Mouse (Mus musculus) testis, adult 2 months (tissue): Measurements from ENCODE around the gene Syt9. TPM values are rescaled to one million over a fixed set of nuclear protein-coding genes. Genes with fewer than 3 reads are reported as not detected.

Source experiments
- H3K27ac ChIP-seq: fragments of 200-500 bp; 2 replicates; pipeline ENCODE4 v1.5.1; 2012; ENCODE audit warnings: low read depth, low read length; ENCODE audit not compliant: control insufficient read depth, insufficient read depth
- H3K27me3 ChIP-seq: fragments of 200-500 bp; 2 replicates; pipeline ENCODE4 v1.6.1; 2012; ENCODE audit warnings: mild to moderate bottlenecking, low read length, moderate library complexity; ENCODE audit not compliant: control insufficient read depth, insufficient read depth
- H3K36me3 ChIP-seq: fragments of 200-500 bp; 2 replicates; pipeline ENCODE4 v1.6.1; 2012; ENCODE audit warnings: mild to moderate bottlenecking, low read length; ENCODE audit not compliant: control insufficient read depth, insufficient read depth
- H3K4me1 ChIP-seq: fragments of 200-500 bp; 2 replicates; pipeline ENCODE4 v1.6.1; 2012; ENCODE audit warnings: low read length; ENCODE audit not compliant: control insufficient read depth, insufficient read depth
- H3K4me3 ChIP-seq: fragments of 200-500 bp; 2 replicates; pipeline ENCODE4 v1.5.1; 2012; ENCODE audit warnings: low read depth, mild to moderate bottlenecking, low read length, moderate library complexity, mixed read lengths; ENCODE audit not compliant: control insufficient read depth
- CTCF ChIP-seq: fragments of 200-500 bp; IDR thresholded peaks from 2 replicates; pipeline ENCODE4 v1.5.1; 2012; ENCODE audit warnings: low read depth, mild to moderate bottlenecking, inconsistent platforms, low read length, moderate library complexity; ENCODE audit not compliant: control insufficient read depth, insufficient read depth, insufficient replicate concordance
- POLR2A ChIP-seq: fragments of 200-500 bp; IDR thresholded peaks from 2 replicates; pipeline ENCODE4 v1.6.1; 2012; ENCODE audit warnings: low read depth, mild to moderate bottlenecking, inconsistent platforms, low read length, moderate library complexity; ENCODE audit not compliant: control insufficient read depth
- polyA plus RNA-seq: library from polyadenylated mRNA; depleted of rRNA; stranded (reverse); fragments of >200 nt; gene quantifications from 2 replicates; pipeline ENCODE4 v1.2.3, GENCODE M21; 2012

Gene Syt9
- polyA plus RNA-seq, 1 experiment = 2.0 TPM

DNA sequence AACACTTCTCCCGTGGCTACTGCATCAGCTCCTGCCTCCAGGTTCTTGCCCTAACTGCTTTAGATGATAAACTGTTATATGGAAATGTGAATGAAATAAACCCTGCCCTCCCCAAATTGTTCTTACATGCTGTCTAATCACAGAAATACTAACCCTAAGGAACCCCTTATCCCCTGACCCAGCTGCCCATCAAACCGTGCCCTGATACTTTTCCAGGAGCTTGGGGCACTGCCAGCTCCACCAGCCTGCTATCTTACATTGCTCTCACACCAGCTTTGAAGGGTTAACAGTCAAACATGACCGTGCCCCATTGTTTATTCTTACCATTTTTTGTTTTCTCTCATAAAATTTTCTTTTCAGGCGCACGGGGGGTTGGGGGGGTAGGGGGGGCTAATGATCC is 158.8 kb downstream of the Syt9 start:
- TF ChIP-seq POLR2A = no peak
- no peak for TF ChIP-seq CTCF
- H3K36me3 ChIP-seq = no peaks in the 10 kb centered on the region
- no peaks in the 10 kb centered on the region for H3K27me3 ChIP-seq
- no peak overlapping the region for H3K4me3 ChIP-seq
- no peak overlapping the region for H3K27ac ChIP-seq
- H3K4me1 ChIP-seq = no peaks in the 10 kb centered on the region

- no peak overlapping the region for H3K4me3 ChIP-seq
- no peak overlapping the region for H3K27ac ChIP-seq
- H3K4me1 ChIP-seq = no peaks in the 10 kb centered on the region
- no peaks in the 10 kb centered on the region for H3K27me3 ChIP-seq
- TF ChIP-seq CTCF (no peak), POLR2A (no peak)
- no peaks in the 10 kb centered on the region for H3K36me3 ChIP-seq
These were observed 164.8 kb downstream of the Syt9 start for GRCm38 (mm10) chr7:107535311-107535710.

DNA sequence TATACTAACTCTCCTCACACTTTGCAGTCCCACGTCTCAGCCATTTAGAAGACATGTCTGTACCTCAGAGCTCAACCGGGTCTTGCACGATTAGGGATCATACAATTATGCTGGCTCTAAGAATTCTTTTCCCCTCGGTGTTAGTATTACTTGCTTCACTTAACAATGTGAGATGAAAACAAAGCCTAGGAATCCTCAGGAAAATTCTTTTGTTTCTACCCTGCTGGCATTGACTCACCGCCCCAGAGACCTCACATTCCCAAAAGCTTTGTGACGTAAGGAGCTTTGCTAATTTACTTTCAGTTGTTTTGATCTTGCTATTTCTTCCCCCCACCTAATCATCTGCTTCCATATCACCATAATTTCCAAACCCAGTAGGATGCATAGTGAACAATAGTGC is 166.0 kb downstream of the Syt9 start:
- TF ChIP-seq CTCF = no peak
- no peak for TF ChIP-seq POLR2A
- no peaks in the 10 kb centered on the region for H3K36me3 ChIP-seq
- H3K4me3 ChIP-seq = no peak overlapping the region
- no peak overlapping the region for H3K27ac ChIP-seq
- H3K27me3 ChIP-seq = no peaks in the 10 kb centered on the region
- no peaks in the 10 kb centered on the region for H3K4me1 ChIP-seq

DNA sequence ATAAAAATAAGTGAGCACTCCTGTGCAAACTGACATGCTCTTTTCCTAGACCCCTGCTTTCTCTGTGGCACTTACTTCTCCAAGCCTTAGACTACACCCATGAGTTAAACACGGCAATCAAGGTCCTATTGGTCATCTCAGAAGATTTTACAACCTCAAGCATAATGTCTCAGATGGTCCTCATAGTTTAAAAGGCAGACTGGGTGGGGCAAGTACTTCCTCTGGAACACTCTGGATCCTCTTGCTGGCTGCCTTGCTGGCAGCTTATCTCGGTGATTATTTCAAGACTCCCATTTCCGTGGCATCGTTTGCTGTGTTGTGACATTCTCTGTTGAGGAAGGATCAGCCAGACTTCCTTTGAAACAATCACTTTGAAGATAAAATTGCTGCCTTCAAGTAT is 169.5 kb downstream of the Syt9 start:
- Histone ChIP-seq H3K36me3 (no peaks in the 10 kb centered on the region), H3K4me3 (no peak overlapping the region), H3K27ac (no peak overlapping the region), H3K27me3 (no peaks in the 10 kb centered on the region), H3K4me1 (no peaks in the 10 kb centered on the region)
- no peak for TF ChIP-seq CTCF
- no peak for TF ChIP-seq POLR2A

GRCm38 (mm10) chr7:107545011-107545410 is 174.5 kb downstream of the Syt9 start:
- Histone ChIP-seq H3K27me3 (no peaks in the 10 kb centered on the region), H3K36me3 (no peaks in the 10 kb centered on the region), H3K27ac (no peak overlapping the region), H3K4me3 (no peak overlapping the region), H3K4me1 (no peaks in the 10 kb centered on the region)
- no peak for TF ChIP-seq POLR2A
- no peak for TF ChIP-seq CTCF

DNA sequence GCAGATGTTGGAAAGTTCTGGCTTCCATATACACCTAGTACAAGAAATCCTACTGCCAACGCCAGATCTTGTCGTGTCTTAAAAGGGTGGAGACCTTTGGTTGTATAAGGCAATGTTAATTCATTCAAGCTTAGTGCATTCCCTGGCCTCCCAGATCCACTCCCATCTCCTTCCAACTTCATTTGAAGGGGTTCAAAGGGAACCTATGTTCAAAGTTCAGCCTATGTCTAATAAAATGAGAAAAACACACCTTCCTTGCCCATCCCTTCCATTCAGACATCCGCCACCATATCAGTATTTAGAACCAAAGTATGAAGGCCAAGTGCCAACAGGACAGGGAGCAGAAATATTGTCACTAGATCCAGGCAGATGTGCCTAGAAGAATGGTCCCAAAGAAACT is 177.3 kb downstream of the Syt9 start:
- H3K27ac ChIP-seq = no peak overlapping the region

DNA sequence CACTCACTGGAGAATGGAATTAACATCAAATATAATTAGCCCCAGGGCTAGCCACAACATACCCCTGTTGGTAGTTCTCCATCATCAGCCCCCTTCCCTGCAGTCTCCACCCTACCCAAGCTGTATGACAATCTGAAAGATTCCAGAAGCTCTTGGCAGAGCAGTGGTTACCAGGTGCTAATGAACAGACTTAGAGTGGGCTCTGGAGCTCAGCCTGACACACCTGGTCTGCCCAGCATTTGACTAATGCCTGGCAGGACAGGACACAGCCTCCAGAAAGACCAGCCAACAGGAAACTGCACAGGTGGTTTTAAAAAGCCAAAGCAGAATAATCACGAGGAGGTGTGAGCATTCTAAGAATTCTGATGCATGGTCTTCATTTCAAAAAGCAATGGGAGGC is 182.9 kb downstream of the Syt9 start:
- no peak overlapping the region for H3K27ac ChIP-seq

More for the DNA sequence above, 177.3 kb downstream of the Syt9 start:
- Histone ChIP-seq H3K36me3 (no peaks in the 10 kb centered on the region), H3K27me3 (no peaks in the 10 kb centered on the region), H3K4me1 (no peaks in the 10 kb centered on the region), H3K4me3 (no peak overlapping the region)
- no peak for TF ChIP-seq CTCF
- no peak for TF ChIP-seq POLR2A

GRCm38 (mm10) chr7:107555906-107556305 is 185.4 kb downstream of the Syt9 start:
- no peak for TF ChIP-seq POLR2A
- no peak for TF ChIP-seq CTCF
- Histone ChIP-seq H3K36me3 (no peaks in the 10 kb centered on the region), H3K4me1 (no peaks in the 10 kb centered on the region), H3K27me3 (no peaks in the 10 kb centered on the region), H3K27ac (no peak overlapping the region), H3K4me3 (no peak overlapping the region)

More for the DNA sequence above, 182.9 kb downstream of the Syt9 start:
- H3K27me3 ChIP-seq = no peaks in the 10 kb centered on the region
- H3K36me3 ChIP-seq = no peaks in the 10 kb centered on the region
- no peaks in the 10 kb centered on the region for H3K4me1 ChIP-seq
- TF ChIP-seq POLR2A (no peak), CTCF (no peak)
- no peak overlapping the region for H3K4me3 ChIP-seq
